Mouse (Mus musculus) kidney, adult 8-10 months (tissue): ENCODE measurements around the gene Tmem266.

Source experiments
- DNase-seq, 2 experiments: peaks; one replicate each; pipeline ENCODE4 v3.0.0; 2022

Tmem266 gene

GRCm38 (mm10) chr9:55468397-55468796 is 141.7 kb downstream of the Tmem266 start:
- DNase-seq, result no peak

DNA sequence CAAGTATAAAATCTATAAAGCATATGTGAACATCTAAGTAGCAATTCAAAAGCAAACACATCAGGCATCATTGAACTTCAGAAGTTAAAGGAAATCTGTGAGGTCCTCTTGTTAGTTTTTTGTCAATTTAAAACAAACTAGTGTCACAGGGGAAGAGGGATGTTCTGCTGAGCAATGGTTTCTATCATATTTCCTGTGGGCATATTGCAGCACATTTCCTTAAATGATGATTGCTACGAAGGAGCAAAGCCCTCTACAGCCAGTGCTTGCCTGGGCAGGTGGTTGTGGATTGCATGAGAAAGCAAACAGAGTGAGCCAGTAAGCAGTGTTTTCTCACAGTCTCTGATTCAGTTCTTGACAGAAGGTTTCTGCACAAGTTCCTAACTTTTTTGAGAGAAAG is 149.4 kb downstream of the Tmem266 start:
- no peak for DNase-seq

GRCm38 (mm10) chr9:55478699-55479098 is 152.0 kb downstream of the Tmem266 start:
- DNase-seq, result no peak

GRCm38 (mm10) chr9:55482116-55482515 is 155.4 kb downstream of the Tmem266 start:
- peak in 1 of 2 experiments; percentile 6 for DNase-seq
